Mouse (Mus musculus): Measurements from ENCODE around the gene Zfp1. TPM values are rescaled to one million over a fixed set of nuclear protein-coding genes. Genes with fewer than 3 reads are reported as not detected.

Gene Zfp1
- 22.8 and 28.4 TPM in 2 replicates for polyA plus RNA-seq (2016; fragmentation: Nextera tagmentation; extraction: Ambion mirVana)

DNA sequence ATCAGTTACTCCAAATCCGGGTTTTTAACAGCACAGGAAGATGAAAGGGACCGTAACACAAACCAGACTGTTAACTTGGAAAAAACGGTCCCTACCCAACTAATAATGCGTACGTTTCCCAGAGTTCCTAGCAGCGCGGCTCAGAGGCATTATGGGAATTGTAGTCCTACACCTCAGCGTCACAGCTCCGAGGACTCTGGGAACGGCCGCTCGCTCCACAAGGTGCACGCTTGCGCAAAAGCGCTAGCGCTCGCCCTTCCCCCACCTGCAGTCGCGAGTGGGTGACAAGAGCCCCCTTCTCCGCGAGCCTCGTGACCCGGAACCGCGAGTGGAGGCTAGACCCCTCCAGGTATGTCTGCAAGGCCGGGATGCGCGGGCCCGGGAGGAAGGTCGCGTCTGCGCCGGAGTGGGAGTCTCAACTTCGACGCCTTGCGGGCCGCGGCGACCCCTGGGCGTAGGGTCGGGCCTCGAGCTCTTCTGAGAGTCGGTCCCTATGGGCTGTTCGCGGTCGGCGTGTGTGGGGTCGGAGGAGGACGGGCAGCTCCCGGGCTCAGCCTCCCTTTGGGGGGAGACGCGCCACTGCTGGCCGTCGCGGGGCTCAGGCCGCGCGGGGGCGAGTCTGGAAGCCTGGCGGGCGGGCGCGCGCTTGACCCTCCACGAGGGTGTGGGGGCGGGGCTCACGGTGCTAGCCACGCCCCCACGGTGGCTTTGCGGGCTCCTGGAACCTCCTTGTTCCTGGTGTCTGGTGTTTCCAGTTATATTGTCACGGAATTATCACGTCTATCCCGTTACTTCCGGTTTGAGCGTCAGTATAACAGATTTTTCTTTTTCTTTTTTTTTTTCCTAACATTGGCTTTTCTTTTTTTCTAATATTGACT, at the start of gene Zfp1:
TSS of gene Zfp1 (plus strand) at position 138 of the 878 bp plus-strand sequence.
- Histone ChIP-seq H3K4me3 (replicated peaks) (peak within 1 kb of the TSS; percentile 81), H3K4me1 (peaks cover 12% of the 10 kb centered on the region), H3K27ac (peak within 1 kb of the TSS; percentile 91), H3K27me3 (no peaks in the 10 kb centered on the region), H3K4me2 (peak within 1 kb of the TSS; percentile 59), H3K36me3 (replicated peaks) (peaks cover 3% of the 10 kb centered on the region; the same call in 1 of the 2 replicates), H3K9ac (peak within 1 kb of the TSS; percentile 84), H3K9me3 (no peaks in the 10 kb centered on the region)
- peak; percentile 98 for ATAC-seq (ENCODE audit: low FRiP score)
- under 1% methylated on average over 75 of the region's 75 CpGs for WGBS

DNA sequence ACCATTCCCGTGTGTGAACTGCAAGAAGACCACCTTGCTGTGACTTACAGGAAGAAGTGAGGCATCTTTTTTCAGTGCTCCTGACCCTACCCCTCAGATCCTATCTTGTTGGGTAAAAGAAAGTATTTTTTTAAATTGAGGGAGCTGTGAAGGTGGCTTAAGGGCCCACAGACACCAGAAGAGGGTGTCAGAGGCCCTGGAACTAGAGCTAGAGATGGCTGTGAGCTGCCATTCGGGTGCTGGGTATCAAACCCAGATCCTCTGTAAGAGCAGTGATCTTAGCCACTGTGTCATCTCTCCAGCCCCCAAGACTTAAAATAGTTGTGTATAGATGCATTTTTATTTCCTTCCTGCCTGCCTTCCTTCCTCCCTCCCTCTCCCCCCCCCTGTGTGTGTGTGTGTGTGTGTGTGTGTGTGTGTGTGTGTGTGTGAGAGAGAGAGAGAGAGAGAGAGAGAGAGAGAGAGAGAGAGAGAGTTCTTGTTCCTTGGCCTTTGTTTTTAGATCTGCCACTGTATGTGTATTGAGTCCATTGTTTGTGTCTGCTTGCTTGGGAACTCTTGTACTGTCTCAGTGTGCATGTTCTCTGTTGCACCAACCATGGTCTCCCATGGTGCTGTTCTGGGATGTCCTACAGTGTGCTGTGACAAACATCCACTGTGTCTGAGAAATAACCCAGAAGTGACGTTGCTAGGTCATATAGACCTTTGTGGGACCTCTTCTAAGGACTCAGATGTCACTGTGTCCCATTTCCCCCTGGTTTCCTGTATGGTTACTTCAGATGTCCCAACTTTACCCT, 49.0 kb upstream of the Zfp1 start:
- peaks cover 45% of the 10 kb centered on the region for H3K4me1 ChIP-seq
- H3K27ac ChIP-seq, result no peak overlapping the region
- no peak for ATAC-seq (ENCODE audit: low FRiP score)
- H3K27me3 ChIP-seq, result no peaks in the 10 kb centered on the region
- H3K4me3 ChIP-seq (replicated peaks), result no peak overlapping the region
- H3K9me3 ChIP-seq, result no peaks in the 10 kb centered on the region
- H3K36me3 ChIP-seq (replicated peaks), result no peaks in the 10 kb centered on the region
- WGBS, result 91% methylated on average over 3 of the region's 3 CpGs
- no peak overlapping the region for H3K4me2 ChIP-seq
- H3K9ac ChIP-seq, result no peak overlapping the region

DNA sequence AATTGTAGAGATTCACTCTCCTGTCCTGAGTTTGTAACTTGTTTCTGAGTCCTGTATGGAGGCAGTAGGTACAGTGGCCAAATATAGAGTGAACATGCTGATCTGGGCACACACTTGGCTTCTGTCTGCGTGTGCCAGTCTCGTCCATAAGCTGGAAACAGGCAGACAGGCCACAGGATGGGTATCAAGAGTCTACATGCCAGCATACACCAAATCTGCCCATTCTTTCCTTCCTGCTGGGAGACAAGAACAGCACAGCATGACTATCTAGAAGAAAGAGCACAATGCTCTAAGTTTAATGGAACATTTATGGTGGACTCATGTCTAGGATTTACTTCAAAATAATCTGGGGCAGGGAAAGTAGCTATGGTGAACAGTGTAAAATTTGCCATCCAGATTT, 48.2 kb upstream of the Zfp1 start:
- no peak for ATAC-seq (ENCODE audit: low FRiP score)
- no peak overlapping the region for H3K9ac ChIP-seq
- no peaks in the 10 kb centered on the region for H3K9me3 ChIP-seq
- H3K27me3 ChIP-seq, result no peaks in the 10 kb centered on the region
- H3K4me2 ChIP-seq, result no peak overlapping the region
- 95% methylated on average over 2 of the region's 2 CpGs for WGBS
- H3K4me3 ChIP-seq (replicated peaks), result no peak overlapping the region
- peaks cover 45% of the 10 kb centered on the region for H3K4me1 ChIP-seq
- no peaks in the 10 kb centered on the region for H3K36me3 ChIP-seq (replicated peaks)
- H3K27ac ChIP-seq, result no peak overlapping the region

DNA sequence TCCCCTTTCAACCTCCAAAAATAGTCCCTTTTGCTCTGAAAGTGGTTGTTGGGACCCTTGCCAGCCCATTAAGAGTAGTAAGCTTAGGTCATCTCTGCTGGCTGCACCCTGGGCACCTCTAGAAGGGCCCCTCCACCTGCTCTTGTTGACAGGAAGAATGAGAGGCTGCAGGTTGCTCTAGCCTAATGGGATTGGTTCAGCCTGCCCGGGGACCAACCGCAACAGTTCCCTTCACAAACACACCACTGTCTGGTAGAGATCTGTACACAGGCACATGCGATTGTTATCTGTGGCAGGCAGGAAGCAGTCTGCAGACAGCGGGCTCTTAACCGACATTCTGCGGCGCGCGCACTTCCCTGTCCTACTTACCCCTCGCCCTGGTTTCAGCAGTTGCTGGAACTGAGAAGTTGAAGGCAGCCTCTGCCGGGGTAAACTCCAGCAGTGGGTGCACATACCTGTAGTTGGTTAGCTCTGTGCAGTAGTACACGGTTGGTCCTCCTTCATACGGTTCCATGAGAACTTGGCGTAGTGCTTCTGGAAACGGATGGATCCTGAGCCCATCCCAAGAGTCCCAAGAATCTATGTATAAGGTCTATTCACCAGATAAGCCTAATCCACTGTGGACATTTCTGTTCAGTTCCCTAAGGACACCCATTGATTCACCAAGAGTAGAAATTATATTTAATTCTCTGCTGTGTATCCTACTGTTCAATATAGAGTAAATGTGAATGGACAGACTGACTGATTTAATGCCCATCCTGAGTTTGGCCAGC, 47.3 kb upstream of the Zfp1 start:
- Histone ChIP-seq H3K9me3 (no peaks in the 10 kb centered on the region), H3K36me3 (replicated peaks) (no peaks in the 10 kb centered on the region), H3K9ac (no peak overlapping the region), H3K4me3 (replicated peaks) (no peak overlapping the region), H3K4me1 (peaks cover 45% of the 10 kb centered on the region), H3K4me2 (no peak overlapping the region), H3K27ac (no peak overlapping the region), H3K27me3 (no peaks in the 10 kb centered on the region)
- 90% methylated on average over 15 of the region's 15 CpGs for WGBS
- no peak for ATAC-seq (ENCODE audit: low FRiP score)

- H3K9ac ChIP-seq, result no peak overlapping the region
- no peaks in the 10 kb centered on the region for H3K9me3 ChIP-seq
- H3K4me2 ChIP-seq, result no peak overlapping the region
- peaks cover 45% of the 10 kb centered on the region for H3K4me1 ChIP-seq
- no peaks in the 10 kb centered on the region for H3K36me3 ChIP-seq (replicated peaks)
- 71% methylated on average over 3 of the region's 3 CpGs for WGBS
- ATAC-seq (ENCODE audit: low FRiP score), result no peak
- H3K27me3 ChIP-seq, result no peaks in the 10 kb centered on the region
- no peak overlapping the region for H3K4me3 ChIP-seq (replicated peaks)
- H3K27ac ChIP-seq, result no peak overlapping the region
Observed at GRCm38 (mm10) chr8:111596485-111596821, 46.7 kb upstream of the Zfp1 start.

- no peak overlapping the region for H3K4me2 ChIP-seq
- no peak for ATAC-seq (ENCODE audit: low FRiP score)
- no peaks in the 10 kb centered on the region for H3K27me3 ChIP-seq
- H3K27ac ChIP-seq, result no peak overlapping the region
- no peaks in the 10 kb centered on the region for H3K36me3 ChIP-seq (replicated peaks)
- H3K9me3 ChIP-seq, result no peaks in the 10 kb centered on the region
- peaks cover 38% of the 10 kb centered on the region for H3K4me1 ChIP-seq
- no peak overlapping the region for H3K9ac ChIP-seq
- no peak overlapping the region for H3K4me3 ChIP-seq (replicated peaks)
- 92% methylated on average over 1 of the region's 1 CpGs for WGBS
Observed at GRCm38 (mm10) chr8:111597310-111597709, 45.9 kb upstream of the Zfp1 start.

DNA sequence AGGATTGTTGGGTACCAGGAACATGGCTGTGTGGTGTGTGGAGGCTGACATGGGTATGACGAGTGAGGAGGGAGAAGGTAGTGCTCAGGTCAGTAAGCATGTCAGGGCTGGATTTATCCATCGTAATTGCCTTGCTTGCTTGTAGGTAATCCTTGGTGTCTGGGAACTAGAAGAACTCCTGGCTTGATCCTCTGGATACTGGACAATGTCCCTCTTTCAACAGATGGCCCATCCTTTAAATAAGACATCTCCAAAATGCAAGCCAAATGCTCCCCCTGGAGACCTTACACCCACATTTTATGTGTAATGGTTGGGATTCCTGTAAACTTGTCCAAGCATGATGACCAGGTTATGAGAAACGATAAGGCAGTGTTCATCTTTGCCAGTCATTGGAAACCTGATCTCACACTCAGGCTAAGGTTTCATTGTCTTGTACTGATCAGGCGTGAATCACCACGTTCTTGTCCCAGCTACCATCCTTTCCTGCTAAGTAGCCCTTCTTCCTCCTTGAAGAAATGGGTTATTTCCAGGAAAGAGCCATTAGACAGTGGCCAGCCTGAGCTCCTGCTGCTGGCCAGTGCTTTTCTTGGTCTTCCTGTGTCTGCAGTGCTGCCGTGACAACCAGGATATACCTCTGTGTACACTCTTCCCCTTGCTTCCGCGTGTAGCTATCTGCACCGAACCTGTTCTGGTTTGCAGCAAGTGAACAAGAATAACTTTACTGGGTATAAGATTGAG, 43.3 kb upstream of the Zfp1 start:
- H3K4me2 ChIP-seq, result no peak overlapping the region
- H3K27me3 ChIP-seq, result no peaks in the 10 kb centered on the region
- H3K4me3 ChIP-seq (replicated peaks), result no peak overlapping the region
- ATAC-seq (ENCODE audit: low FRiP score), result no peak
- no peak overlapping the region for H3K9ac ChIP-seq
- WGBS, result 82% methylated on average over 9 of the region's 9 CpGs
- H3K9me3 ChIP-seq, result no peaks in the 10 kb centered on the region
- H3K27ac ChIP-seq, result no peak overlapping the region
- H3K4me1 ChIP-seq, result peaks cover 16% of the 10 kb centered on the region
- no peaks in the 10 kb centered on the region for H3K36me3 ChIP-seq (replicated peaks)

GRCm38 (mm10) chr8:111602050-111602449, 41.2 kb upstream of the Zfp1 start:
- H3K4me1 ChIP-seq, result no peaks in the 10 kb centered on the region; the same call in 1 of the 2 replicates
- H3K36me3 ChIP-seq (replicated peaks), result no peaks in the 10 kb centered on the region
- no peak overlapping the region for H3K4me2 ChIP-seq
- H3K4me3 ChIP-seq (replicated peaks), result no peak overlapping the region
- H3K9ac ChIP-seq, result no peak overlapping the region
- no peaks in the 10 kb centered on the region for H3K9me3 ChIP-seq
- no peak for ATAC-seq (ENCODE audit: low FRiP score)
- no peak overlapping the region for H3K27ac ChIP-seq
- H3K27me3 ChIP-seq, result no peaks in the 10 kb centered on the region
- 97% methylated on average over 4 of the region's 4 CpGs for WGBS

GRCm38 (mm10) chr8:111604986-111605385, 38.2 kb upstream of the Zfp1 start:
- Histone ChIP-seq H3K4me3 (replicated peaks) (no peak overlapping the region), H3K36me3 (replicated peaks) (no peaks in the 10 kb centered on the region), H3K9me3 (no peaks in the 10 kb centered on the region), H3K27me3 (no peaks in the 10 kb centered on the region), H3K27ac (no peak overlapping the region), H3K4me2 (no peak overlapping the region), H3K9ac (no peak overlapping the region), H3K4me1 (no peaks in the 10 kb centered on the region)
- WGBS, result 100% methylated on average over 2 of the region's 2 CpGs
- no peak for ATAC-seq (ENCODE audit: low FRiP score)

DNA sequence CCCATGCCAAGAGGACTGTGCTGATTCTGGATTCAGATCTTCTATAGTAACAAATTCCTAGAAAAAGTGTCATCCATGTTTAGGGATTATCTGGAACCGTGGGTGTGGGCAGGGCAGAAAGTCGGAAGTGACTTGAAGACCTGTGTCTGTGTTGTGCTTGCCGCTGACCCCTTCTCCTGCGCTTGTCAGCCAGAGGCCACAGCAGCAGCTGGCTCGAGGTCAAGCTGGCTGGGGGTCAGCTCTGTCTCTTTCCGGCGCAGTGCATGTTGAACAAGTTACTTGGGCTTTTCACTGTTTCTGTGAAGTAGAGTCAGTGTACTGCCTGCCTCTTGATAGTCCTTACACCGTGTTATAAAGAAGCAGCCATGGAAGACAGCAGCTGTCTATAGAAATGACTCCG, 36.2 kb upstream of the Zfp1 start:
- H3K27me3 ChIP-seq, result no peaks in the 10 kb centered on the region
- H3K9ac ChIP-seq, result no peak overlapping the region
- no peak for ATAC-seq (ENCODE audit: low FRiP score)
- H3K4me3 ChIP-seq (replicated peaks), result no peak overlapping the region
- H3K27ac ChIP-seq, result no peak overlapping the region
- WGBS, result 92% methylated on average over 9 of the region's 9 CpGs
- H3K36me3 ChIP-seq (replicated peaks), result peaks cover 3% of the 10 kb centered on the region; the same call in 1 of the 2 replicates
- H3K4me2 ChIP-seq, result no peak overlapping the region
- no peaks in the 10 kb centered on the region for H3K9me3 ChIP-seq
- no peaks in the 10 kb centered on the region for H3K4me1 ChIP-seq

GRCm38 (mm10) chr8:111607414-111607813, 35.8 kb upstream of the Zfp1 start:
- no peak overlapping the region for H3K27ac ChIP-seq
- no peak overlapping the region for H3K4me2 ChIP-seq
- H3K36me3 ChIP-seq (replicated peaks), result peaks cover 3% of the 10 kb centered on the region
- WGBS, result 92% methylated on average over 7 of the region's 7 CpGs
- no peaks in the 10 kb centered on the region for H3K4me1 ChIP-seq
- H3K9me3 ChIP-seq, result no peaks in the 10 kb centered on the region
- H3K4me3 ChIP-seq (replicated peaks), result no peak overlapping the region
- no peak for ATAC-seq (ENCODE audit: low FRiP score)
- H3K9ac ChIP-seq, result no peak overlapping the region
- no peaks in the 10 kb centered on the region for H3K27me3 ChIP-seq
